Mouse (Mus musculus) testis, postnatal 14 days (tissue): ENCODE results near the gene Trim71.

ENCODE experiments used
- DNase-seq: peaks from one replicate; pipeline ENCODE4 v3.0.0; 2021; ENCODE audit warnings: low spot score

The Trim71 gene

GRCm38 (mm10) chr9:114563761-114564606 lies at the start of gene Trim71:
TSS of gene Trim71 (minus strand) at chr9:114564369.
- peak; percentile 16 for DNase-seq

DNA sequence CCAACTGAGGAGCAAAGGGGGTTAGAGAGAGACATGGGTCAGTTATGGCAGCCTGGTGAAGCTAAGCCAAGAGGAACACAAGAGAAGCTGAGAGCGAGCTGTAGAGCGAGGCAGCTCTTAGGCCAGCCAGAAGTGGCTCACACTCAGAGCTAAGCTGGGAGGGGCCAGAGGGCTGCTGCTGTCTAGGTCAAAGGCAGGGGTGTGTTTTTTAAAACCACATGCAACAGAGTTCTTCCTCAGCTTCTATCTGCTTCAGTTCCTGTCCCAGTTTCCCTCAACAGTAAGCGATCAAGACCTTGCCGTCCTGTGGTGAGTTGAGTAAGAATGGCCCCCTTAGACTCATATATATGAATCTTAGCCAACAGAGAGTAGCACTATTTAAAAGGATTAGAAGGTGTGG lies 48.9 kb upstream of the Trim71 start:
- DNase-seq = no peak

GRCm38 (mm10) chr9:114612566-114612965 lies 48.4 kb upstream of the Trim71 start:
- DNase-seq = no peak

DNA sequence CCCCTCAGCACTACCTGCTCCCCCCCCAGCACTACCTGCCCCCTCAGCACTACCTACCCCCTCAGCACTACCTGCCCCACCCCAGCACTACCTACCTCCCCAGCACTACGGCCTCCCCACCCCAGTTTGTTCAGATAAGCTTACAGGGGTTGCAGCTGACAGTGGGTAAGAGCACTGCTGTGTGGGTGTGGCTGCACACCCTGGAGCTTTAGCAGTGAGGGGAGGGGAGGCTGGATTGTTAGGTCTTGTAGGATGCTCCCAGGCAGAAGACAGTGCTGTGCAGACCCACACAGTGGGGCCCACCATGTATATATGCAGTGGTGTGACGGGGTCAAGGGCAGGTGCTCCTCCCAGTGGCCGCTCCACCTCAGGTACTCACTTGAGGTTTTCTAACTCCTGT lies 46.1 kb upstream of the Trim71 start:
- no peak for DNase-seq

DNA sequence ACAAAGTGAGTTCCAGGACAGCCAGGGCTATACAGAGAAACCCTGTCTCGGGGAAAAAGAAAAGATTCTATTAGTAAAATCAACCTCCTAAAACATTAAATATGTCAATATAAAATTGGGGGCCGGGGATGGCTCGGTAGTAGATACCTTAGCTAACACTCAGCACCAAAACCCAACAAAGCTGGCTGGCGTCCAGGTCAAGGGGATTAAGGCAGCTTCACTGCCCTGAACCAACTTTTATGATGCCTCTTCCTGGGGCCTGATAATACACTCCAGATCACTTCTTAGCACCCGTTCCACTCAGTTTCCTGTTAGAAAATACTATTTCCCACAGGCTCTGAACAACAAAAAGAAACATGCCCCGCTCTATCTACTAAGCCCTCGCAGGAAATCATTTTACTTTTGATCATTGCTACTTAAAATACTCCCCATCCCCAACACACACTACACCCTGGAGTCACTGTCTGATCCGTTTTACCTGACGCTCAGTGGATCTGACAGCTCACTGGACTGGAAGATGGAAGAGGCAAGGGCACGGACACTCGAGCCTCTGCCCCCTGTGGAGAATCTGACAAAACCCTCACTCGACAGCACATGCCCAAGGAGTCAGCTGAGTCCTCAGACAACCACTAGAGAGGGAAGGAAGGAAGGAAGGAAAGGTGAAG lies 39.8 kb upstream of the Trim71 start:
- no peak for DNase-seq

GRCm38 (mm10) chr9:114601096-114601495 lies 36.9 kb upstream of the Trim71 start:
- no peak for DNase-seq

DNA sequence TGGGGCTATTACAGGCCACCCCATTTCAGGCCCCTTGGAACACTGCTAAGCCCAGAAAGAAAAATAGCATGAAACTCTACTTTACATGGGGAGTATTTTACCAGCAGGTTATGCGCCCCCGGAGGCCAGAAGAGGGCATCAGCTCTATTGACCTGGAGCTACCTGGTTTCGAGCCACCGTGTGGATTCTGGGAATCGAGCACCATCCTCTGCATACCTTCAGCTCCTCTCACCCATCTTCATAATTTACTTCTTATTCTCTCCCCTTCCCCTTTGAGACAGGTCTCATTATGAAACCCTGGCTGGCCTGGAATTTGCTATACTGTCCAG lies 20.8 kb upstream of the Trim71 start:
- DNase-seq = no peak

- DNase-seq = peak; percentile 31
Observed at GRCm38 (mm10) chr9:114584183-114585016, 20.2 kb upstream of the Trim71 start.

GRCm38 (mm10) chr9:114583812-114584182 lies 19.6 kb upstream of the Trim71 start:
- peak; percentile 62 for DNase-seq

DNA sequence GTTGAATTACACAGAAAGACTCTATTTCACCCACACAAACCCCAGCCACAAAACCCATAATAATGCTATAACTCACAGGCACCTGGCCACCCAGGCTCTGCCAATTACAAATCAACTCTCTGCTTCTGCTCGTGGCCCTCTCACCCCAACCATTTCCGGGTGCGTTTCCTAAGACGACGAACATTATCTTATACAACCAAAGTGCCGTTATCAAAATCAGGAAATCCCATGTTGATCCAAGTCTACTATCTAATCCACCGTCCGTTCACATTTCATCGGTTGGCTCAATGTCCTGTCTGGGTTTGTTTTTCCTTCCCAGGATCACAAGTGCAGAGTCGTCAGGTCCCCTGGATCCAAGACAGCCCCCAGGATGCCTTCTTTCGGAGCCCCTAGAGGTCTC lies 14.5 kb upstream of the Trim71 start:
- no peak for DNase-seq

GRCm38 (mm10) chr9:114576001-114576400 lies 11.8 kb upstream of the Trim71 start:
- DNase-seq = no peak

DNA sequence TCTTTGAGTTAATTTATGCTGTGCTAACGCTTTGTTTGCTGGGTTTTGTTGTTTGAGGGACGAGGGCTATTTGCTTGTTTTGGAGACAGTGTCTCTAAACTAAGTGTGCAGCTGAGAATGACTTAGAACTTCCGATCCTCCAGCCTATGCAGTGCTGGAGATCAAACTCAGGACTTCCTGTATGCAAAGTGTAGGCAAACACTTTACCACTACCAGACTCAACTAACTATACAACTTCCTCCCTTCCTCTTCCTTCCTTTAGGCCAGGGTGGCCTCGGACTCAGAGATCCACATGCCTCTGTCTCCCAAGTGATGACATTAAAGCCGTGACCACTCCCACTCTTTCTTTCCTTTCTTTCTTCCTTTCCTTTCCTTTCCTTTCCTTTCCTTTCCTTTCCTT lies 9.4 kb upstream of the Trim71 start:
- DNase-seq = no peak

GRCm38 (mm10) chr9:114568682-114569474 lies 4.7 kb upstream of the Trim71 start:
- no peak for DNase-seq

DNA sequence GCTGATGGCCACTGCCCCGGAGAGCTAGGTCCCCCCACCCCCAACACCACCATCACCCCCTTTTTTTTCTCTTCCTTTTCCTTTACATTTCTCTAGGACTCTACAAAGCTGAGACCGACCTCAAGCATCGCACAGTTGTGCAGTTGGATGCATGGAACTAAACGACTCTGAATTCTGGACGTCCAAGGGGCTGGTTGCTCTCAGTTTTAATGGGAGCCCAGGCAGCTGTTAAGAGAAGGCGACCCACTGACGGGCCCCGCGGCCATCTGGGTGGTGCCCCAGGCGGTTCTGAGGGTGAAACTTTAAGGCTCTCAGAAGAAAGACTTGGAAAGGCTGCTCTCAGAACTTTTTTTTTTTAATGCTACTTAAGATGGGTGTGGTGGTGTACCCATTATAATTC lies 498 bp upstream of the Trim71 start:
- no peak for DNase-seq

- peak; percentile 28 for DNase-seq
Observed at GRCm38 (mm10) chr9:114562919-114563751, 1.0 kb downstream of the Trim71 start.

DNA sequence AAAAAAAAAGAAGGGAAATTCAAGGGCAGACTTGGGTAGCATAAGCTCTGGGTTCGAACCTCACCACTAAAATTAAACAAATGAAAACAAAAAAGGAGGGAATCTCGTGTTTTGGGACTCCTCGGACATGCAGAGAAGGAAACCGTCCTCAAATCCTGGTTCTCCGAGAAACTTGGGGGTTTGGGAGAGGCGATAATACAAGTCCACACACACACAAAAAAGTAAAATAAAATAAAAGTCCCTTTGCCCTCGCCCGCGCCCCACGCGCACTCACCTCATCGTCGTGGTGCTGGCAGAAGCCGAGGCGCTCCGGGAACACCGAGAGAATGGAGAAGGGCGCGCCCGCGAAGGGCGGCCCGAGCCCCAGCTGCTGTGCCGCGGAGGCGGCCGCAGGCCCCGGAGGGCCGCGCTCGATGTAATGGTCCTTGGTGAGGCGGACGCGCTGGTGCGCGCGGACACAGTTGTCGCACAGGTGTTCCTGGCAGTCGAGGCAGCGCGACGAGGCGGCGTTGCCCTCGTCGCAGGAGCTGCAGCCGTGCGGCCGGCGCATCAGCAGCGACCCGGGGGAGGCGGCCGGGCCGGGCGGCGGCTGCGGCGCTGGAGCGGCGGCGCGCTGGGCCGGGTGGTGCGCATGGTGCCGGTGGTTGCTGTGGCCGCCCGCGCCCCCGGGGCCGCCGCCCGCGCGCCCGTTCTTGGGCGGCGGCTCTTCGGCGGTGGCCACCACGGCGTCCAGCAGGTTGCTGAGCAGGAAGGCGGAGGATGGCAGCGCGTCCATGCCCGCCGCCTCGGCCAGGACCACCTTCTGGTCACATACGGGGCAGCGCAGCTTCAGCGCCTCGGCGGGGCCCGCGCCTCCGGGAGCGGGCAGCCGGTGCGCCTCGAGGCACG lies 1.9 kb downstream of the Trim71 start:
- DNase-seq = no peak

DNA sequence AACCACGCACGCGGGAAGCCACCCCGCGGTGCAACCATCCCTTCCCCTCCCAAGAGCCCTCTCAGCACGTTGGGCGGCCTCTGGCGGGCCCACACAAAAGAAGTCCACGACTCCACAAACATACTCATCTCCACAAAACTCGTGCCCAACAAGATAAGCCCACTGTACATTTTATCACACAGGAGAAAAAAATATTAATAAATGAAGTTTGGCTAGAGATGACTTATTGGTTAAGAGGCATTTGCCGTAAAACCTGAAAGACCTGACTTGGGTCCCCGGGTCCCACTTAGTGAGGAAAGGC lies 2.5 kb downstream of the Trim71 start:
- DNase-seq = no peak

DNA sequence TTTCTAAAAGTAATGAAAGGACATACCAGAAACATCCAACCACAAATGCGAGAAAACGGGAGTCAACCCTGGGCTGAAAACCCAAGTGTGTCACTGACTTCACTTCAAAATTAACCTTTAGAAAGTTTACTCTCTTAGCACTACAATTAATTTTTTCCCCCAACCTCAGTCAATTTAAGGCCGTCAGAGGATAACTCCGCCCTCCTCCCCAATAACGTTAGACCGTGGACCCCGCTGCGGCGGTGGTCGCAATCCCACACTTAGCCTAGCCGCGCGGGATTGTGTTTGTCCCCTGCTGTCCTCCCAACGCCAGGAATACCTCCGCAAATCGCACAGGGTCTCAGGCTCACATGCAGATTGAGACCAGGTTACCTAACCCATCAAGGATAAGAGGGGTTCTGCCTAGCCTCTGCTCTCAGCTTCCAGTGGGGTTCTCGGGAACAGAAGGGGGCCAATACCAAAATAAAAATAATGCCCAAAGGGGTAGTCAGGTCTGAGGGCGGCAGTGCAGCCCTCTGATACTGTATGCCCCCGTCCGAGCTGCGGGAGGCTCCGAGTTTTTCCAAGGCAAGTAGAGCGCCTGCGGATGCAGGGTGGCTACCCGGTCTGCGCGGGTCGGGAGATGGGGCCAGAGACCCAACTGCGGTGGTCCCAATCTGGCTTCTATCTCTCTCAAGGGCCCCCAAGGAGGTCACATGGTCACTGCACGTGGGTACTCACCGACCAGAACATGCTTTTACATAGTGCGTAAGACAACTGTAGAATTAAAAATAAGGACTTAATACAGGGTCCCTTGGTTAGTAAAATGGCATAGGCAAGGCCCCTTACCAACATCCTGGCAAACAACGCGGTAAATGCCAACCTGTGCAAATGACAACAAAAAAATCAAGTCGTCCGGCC lies 3.1 kb downstream of the Trim71 start:
- DNase-seq = no peak

GRCm38 (mm10) chr9:114560141-114560540 lies 4.0 kb downstream of the Trim71 start:
- DNase-seq = no peak
